Mouse (Mus musculus): ENCODE measurements at regions not wholly inside any gene's neighbourhood (a gene's known extent, or its start where the extent isn't known, plus 50 kb on each side); places are given as distances from the start of the nearest gene placed in this dataset.

DNA sequence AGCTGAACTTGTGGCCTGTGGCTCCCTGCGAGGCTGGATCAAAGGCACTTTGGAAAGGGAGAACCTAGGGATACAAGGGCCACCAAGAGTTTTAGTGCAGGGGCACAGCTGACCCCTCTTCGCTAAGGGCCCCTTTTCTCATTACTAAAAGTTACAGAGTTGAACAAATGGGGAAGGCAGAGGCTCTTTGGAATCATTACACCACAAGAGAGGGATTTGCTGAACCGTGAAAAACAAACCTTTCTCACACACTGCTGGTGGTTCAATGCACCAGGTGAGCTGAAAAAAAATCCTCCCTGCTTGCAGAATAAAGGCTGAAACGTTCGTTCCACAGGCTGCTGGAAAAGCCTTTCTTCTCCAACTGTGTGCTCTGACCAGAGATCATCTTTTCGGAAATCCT is 50.2 kb upstream of the Ncam1 start:
- no peak for DNase-seq (ENCODE audit: low read depth)
